ENCODE assay signal across 26 mouse cellular contexts in genomic region chr1:131968556-131968955, GRCm38 (mm10). TPM values are rescaled to one million over a fixed set of nuclear protein-coding genes. Genes with fewer than 3 reads are reported as not detected.
DNase-seq lines count a peak whose midpoint lies in the region; ATAC-seq lines count a peak whose summit lies in the region.
"Had no signal": no experiment of that assay in that cellular context is flagged by ENCODE, and none has a peak within 500 bp of the region (broad histone marks: within the 10 kb centered on the region; RNA-seq: fewer than 3 reads in every experiment).

No protein-coding gene starts in this region.

- WGBS in kidney, embryonic 14.5 days, result 35% methylated on average over 3 of the region's 3 CpGs
- WGBS in midbrain, embryonic 12.5 days, result 17% methylated on average over 3 of the region's 3 CpGs
- WGBS in midbrain, embryonic 15.5 days, result 26% methylated on average over 3 of the region's 3 CpGs
- 53% methylated on average over 3 of the region's 3 CpGs for WGBS in kidney, embryonic 16.5 days

- DNase-seq in kidney, adult 18-20 months, result peak; percentile 63
- peak; percentile 52 to 71 for DNase-seq in kidney, postnatal 25 days
- no peak for DNase-seq in layer of hippocampus, postnatal 14 days (ENCODE audit: low spot score in 2 of 2)
- DNase-seq in thymus, postnatal 4 days, result no peak
- DNase-seq: adrenal gland, postnatal 25 days; B cell, adult 2 months; cerebellum, adult 11-12 months; cerebellum, adult 9-11 months; forebrain, postnatal 0 days; gastrocnemius, postnatal 25 days; liver, embryonic 13.5 days; lung, adult 2 months; lung, postnatal 14 days; thymus, adult 2 months had no signal

- no peak for ATAC-seq in kidney, embryonic 14.5 days (ENCODE audit: low FRiP score, low TSS enrichment)
- ATAC-seq in midbrain, embryonic 12.5 days (ENCODE audit: low FRiP score, low read depth), result no peak
- no peak for ATAC-seq in midbrain, embryonic 15.5 days (replicated peaks)
- no peak for ATAC-seq in kidney, embryonic 16.5 days (ENCODE audit: low FRiP score, low TSS enrichment)
- ATAC-seq: forebrain, postnatal 0 days; intestine, embryonic 16.5 days had no signal

- H3K4me3 ChIP-seq in kidney, embryonic 14.5 days (ENCODE audit: low read length), result no peak overlapping the region
- no peak overlapping the region for H3K4me3 ChIP-seq in midbrain, embryonic 12.5 days
- no peak overlapping the region for H3K4me3 ChIP-seq in midbrain, embryonic 15.5 days
- H3K4me3 ChIP-seq in kidney, embryonic 16.5 days (ENCODE audit: low read length), result no peak overlapping the region
- H3K4me3 ChIP-seq: embryonic facial prominence, embryonic 13.5 days; heart, embryonic 10.5 days; heart, embryonic 15.5 days; hindbrain, embryonic 12.5 days; left cerebral cortex, adult 2 months; limb, embryonic 12.5 days; liver, embryonic 13.5 days; neural tube, embryonic 13.5 days had no signal

- no peak overlapping the region for H3K9ac ChIP-seq in kidney, embryonic 14.5 days (ENCODE audit: low read depth, low read length)
- H3K9ac ChIP-seq in midbrain, embryonic 12.5 days (replicated peaks), result peak overlapping the region; percentile 28; the same call in 1 of the 2 replicates
- no peak overlapping the region for H3K9ac ChIP-seq in midbrain, embryonic 15.5 days
- H3K9ac ChIP-seq in kidney, embryonic 16.5 days (replicated peaks; ENCODE audit: low read length), result no peak overlapping the region
- H3K9ac ChIP-seq: embryonic facial prominence, embryonic 13.5 days; forebrain, postnatal 0 days; heart, embryonic 15.5 days; hindbrain, embryonic 12.5 days; limb, embryonic 12.5 days; liver, embryonic 13.5 days; neural tube, embryonic 13.5 days had no signal

- H3K36me3 ChIP-seq in kidney, embryonic 14.5 days (ENCODE audit: control insufficient read depth, insufficient read depth, low read length), result no peaks in the 10 kb centered on the region
- no peaks in the 10 kb centered on the region for H3K36me3 ChIP-seq in midbrain, embryonic 12.5 days
- no peaks in the 10 kb centered on the region for H3K36me3 ChIP-seq in midbrain, embryonic 15.5 days (replicated peaks)
- no peaks in the 10 kb centered on the region for H3K36me3 ChIP-seq in kidney, embryonic 16.5 days (ENCODE audit: insufficient read depth, low read length)
- H3K36me3 ChIP-seq: embryonic facial prominence, embryonic 13.5 days; heart, embryonic 10.5 days; heart, embryonic 15.5 days; hindbrain, embryonic 12.5 days; limb, embryonic 12.5 days; liver, embryonic 13.5 days; neural tube, embryonic 13.5 days had no signal

- H3K27ac ChIP-seq in kidney, embryonic 14.5 days (ENCODE audit: low read depth, low read length), result no peak overlapping the region
- peak overlapping the region; percentile 92 for H3K27ac ChIP-seq in midbrain, embryonic 12.5 days (replicated peaks)
- H3K27ac ChIP-seq in midbrain, embryonic 15.5 days, result no peak overlapping the region
- H3K27ac ChIP-seq in kidney, embryonic 16.5 days (ENCODE audit: low read length), result peak overlapping the region; percentile 35; the same call in 1 of the 2 replicates
- H3K27ac ChIP-seq: embryonic facial prominence, embryonic 13.5 days; heart, embryonic 10.5 days; heart, embryonic 15.5 days; hindbrain, embryonic 12.5 days; left cerebral cortex, adult 2 months; limb, embryonic 12.5 days; liver, embryonic 13.5 days; neural tube, embryonic 13.5 days had no signal

- no peak overlapping the region for H3K4me2 ChIP-seq in kidney, embryonic 14.5 days (replicated peaks; ENCODE audit: low read depth, low read length)
- H3K4me2 ChIP-seq in midbrain, embryonic 12.5 days (replicated peaks), result 0 out of 2 replicates have a peak overlapping the region, but pooled peaks have one; percentile 12
- H3K4me2 ChIP-seq in midbrain, embryonic 15.5 days, result no peak overlapping the region
- no peak overlapping the region for H3K4me2 ChIP-seq in kidney, embryonic 16.5 days (replicated peaks; ENCODE audit: low read depth, low read length)
- H3K4me2 ChIP-seq: embryonic facial prominence, embryonic 13.5 days; heart, embryonic 15.5 days; hindbrain, embryonic 12.5 days; limb, embryonic 12.5 days; liver, embryonic 13.5 days; neural tube, embryonic 13.5 days had no signal

- peaks cover 46% of the 10 kb centered on the region for H3K4me1 ChIP-seq in kidney, embryonic 14.5 days (ENCODE audit: control insufficient read depth, insufficient read depth, low read length)
- H3K4me1 ChIP-seq in midbrain, embryonic 12.5 days, result peaks cover 88% of the 10 kb centered on the region
- H3K4me1 ChIP-seq in midbrain, embryonic 15.5 days, result peaks cover 29% of the 10 kb centered on the region
- peaks cover 75% of the 10 kb centered on the region for H3K4me1 ChIP-seq in kidney, embryonic 16.5 days (ENCODE audit: insufficient read depth, low read length)

- H3K27me3 ChIP-seq in kidney, embryonic 14.5 days (ENCODE audit: control insufficient read depth, insufficient read depth, low read length), result peaks cover 11% of the 10 kb centered on the region
- peaks cover 17% of the 10 kb centered on the region for H3K27me3 ChIP-seq in midbrain, embryonic 12.5 days
- H3K27me3 ChIP-seq in midbrain, embryonic 15.5 days (replicated peaks), result 0 out of 2 replicates have a peak, but pooled peaks cover 2% of the 10 kb centered on the region
- H3K27me3 ChIP-seq in kidney, embryonic 16.5 days (ENCODE audit: insufficient read depth, low read length), result no peaks in the 10 kb centered on the region; the same call in 1 of the 2 replicates

- no peaks in the 10 kb centered on the region for H3K9me3 ChIP-seq in kidney, embryonic 14.5 days (ENCODE audit: control insufficient read depth, low read length)
- H3K9me3 ChIP-seq in midbrain, embryonic 12.5 days, result no peaks in the 10 kb centered on the region
- no peaks in the 10 kb centered on the region for H3K9me3 ChIP-seq in midbrain, embryonic 15.5 days
- H3K9me3 ChIP-seq in kidney, embryonic 16.5 days (ENCODE audit: low read length), result no peaks in the 10 kb centered on the region
- H3K9me3 ChIP-seq: embryonic facial prominence, embryonic 13.5 days; heart, embryonic 10.5 days; heart, embryonic 15.5 days; hindbrain, embryonic 12.5 days; limb, embryonic 12.5 days; liver, embryonic 13.5 days; neural tube, embryonic 13.5 days had no signal

RNA-seq across cellular contexts. Expression of gene Slc45a3, which starts 5.8 kb away (rescaled TPM):
- 5.1 and 7.3 TPM in 2 replicates for polyA plus RNA-seq in kidney, embryonic 14.5 days (2014; fragmentation: Nextera tagmentation; extraction: Ambion mirVana)
- 27.4 and 30.2 TPM in 2 replicates for polyA plus RNA-seq in midbrain, embryonic 12.5 days (2016; fragmentation: Nextera tagmentation; extraction: Ambion mirVana)
- 1.9 and 3.5 TPM in 2 replicates for polyA plus RNA-seq in midbrain, embryonic 15.5 days (2015; fragmentation: Nextera tagmentation; extraction: Ambion mirVana)
- polyA plus RNA-seq in kidney, embryonic 16.5 days (2015; fragmentation: Nextera tagmentation; extraction: Ambion mirVana), result 8.6 and 9.7 TPM in 2 replicates
- total RNA-seq in layer of hippocampus, postnatal 14 days (2021), result 1 to 10 TPM; 2.0 to 2.6 TPM

RNA-seq across cellular contexts. Expression of gene Elk4, which starts 38.9 kb away (rescaled TPM):
- 35.4 and 37.3 TPM in 2 replicates for polyA plus RNA-seq in kidney, embryonic 14.5 days (2014; fragmentation: Nextera tagmentation; extraction: Ambion mirVana)
- polyA plus RNA-seq in midbrain, embryonic 12.5 days (2016; fragmentation: Nextera tagmentation; extraction: Ambion mirVana), result 18.9 and 19.9 TPM in 2 replicates
- polyA plus RNA-seq in midbrain, embryonic 15.5 days (2015; fragmentation: Nextera tagmentation; extraction: Ambion mirVana), result 12.7 and 13.1 TPM in 2 replicates
- polyA plus RNA-seq in kidney, embryonic 16.5 days (2015; fragmentation: Nextera tagmentation; extraction: Ambion mirVana), result 19.0 and 23.2 TPM in 2 replicates
- total RNA-seq in layer of hippocampus, postnatal 14 days (2021), result 10 to 100 TPM; 59.1 to 60.4 TPM

RNA-seq across cellular contexts. Expression of gene Nucks1, which starts 58.2 kb away (rescaled TPM):
- 67.3 and 95.9 TPM in 2 replicates for polyA plus RNA-seq in kidney, embryonic 14.5 days (2014; fragmentation: Nextera tagmentation; extraction: Ambion mirVana)
- polyA plus RNA-seq in midbrain, embryonic 12.5 days (2016; fragmentation: Nextera tagmentation; extraction: Ambion mirVana), result 102 and 118 TPM in 2 replicates
- polyA plus RNA-seq in midbrain, embryonic 15.5 days (2015; fragmentation: Nextera tagmentation; extraction: Ambion mirVana), result 44.9 and 49.2 TPM in 2 replicates
- polyA plus RNA-seq in kidney, embryonic 16.5 days (2015; fragmentation: Nextera tagmentation; extraction: Ambion mirVana), result 77.9 and 83.0 TPM in 2 replicates
- total RNA-seq in layer of hippocampus, postnatal 14 days (2021), result 100 to 1,000 TPM; 154 to 165 TPM

Comparison
In these comparisons a context has a peak if more than half of its experiments do, and no peak if none do; other contexts are left out.
1. H3K27ac ChIP-seq: peak in midbrain, embryonic 12.5 days (single experiment) and kidney, embryonic 16.5 days (single experiment); none in kidney, embryonic 14.5 days (single experiment) and midbrain, embryonic 15.5 days (single experiment).
2. DNase-seq: peak in kidney, adult 18-20 months (single experiment) and kidney, postnatal 25 days (2 of 2); none in layer of hippocampus, postnatal 14 days (0 of 2) and thymus, postnatal 4 days (single experiment).